In genomic region chr5:53880724-53881123, GRCm38 (mm10) we compare ENCODE assay signal across 13 mouse cellular contexts.
DNase-seq lines count a peak whose midpoint lies in the region; ATAC-seq lines count a peak whose summit lies in the region.
"Had no signal": no experiment of that assay in that cellular context is flagged by ENCODE, and none has a peak within 500 bp of the region (broad histone marks: within the 10 kb centered on the region; RNA-seq: fewer than 3 reads in every experiment).

No protein-coding gene starts in this region.

- no peaks in the 10 kb centered on the region for H3K4me1 ChIP-seq in embryonic facial prominence, embryonic 14.5 days (ENCODE audit: control insufficient read depth, insufficient read depth, low read length)
- 0 out of 2 replicates have a peak, but pooled peaks cover 4% of the 10 kb centered on the region for H3K4me1 ChIP-seq in embryonic facial prominence, embryonic 10.5 days
- H3K4me1 ChIP-seq in liver, embryonic 11.5 days (replicated peaks; ENCODE audit: control insufficient read depth, insufficient read depth, low read length) = no peaks in the 10 kb centered on the region
- H3K4me1 ChIP-seq in liver, embryonic 12.5 days = no peaks in the 10 kb centered on the region
- no peaks in the 10 kb centered on the region for H3K4me1 ChIP-seq in forebrain, embryonic 11.5 days (replicated peaks; ENCODE audit: control insufficient read depth, insufficient read depth, low read length)
- H3K4me1 ChIP-seq: midbrain, embryonic 15.5 days had no signal

- no peaks in the 10 kb centered on the region for H3K9me3 ChIP-seq in embryonic facial prominence, embryonic 14.5 days (ENCODE audit: control insufficient read depth, low read length)
- H3K9me3 ChIP-seq in embryonic facial prominence, embryonic 10.5 days = no peaks in the 10 kb centered on the region
- H3K9me3 ChIP-seq in liver, embryonic 11.5 days (ENCODE audit: control insufficient read depth, low read length) = no peaks in the 10 kb centered on the region
- H3K9me3 ChIP-seq in liver, embryonic 12.5 days (replicated peaks) = no peaks in the 10 kb centered on the region
- no peaks in the 10 kb centered on the region for H3K9me3 ChIP-seq in forebrain, embryonic 11.5 days (ENCODE audit: control insufficient read depth, low read length)
- H3K9me3 ChIP-seq: forebrain, embryonic 12.5 days; midbrain, embryonic 15.5 days had no signal

- peaks cover 14% of the 10 kb centered on the region; the same call in 1 of the 2 replicates for H3K36me3 ChIP-seq in embryonic facial prominence, embryonic 14.5 days (ENCODE audit: control insufficient read depth, insufficient read depth, low read length)
- H3K36me3 ChIP-seq in embryonic facial prominence, embryonic 10.5 days (replicated peaks) = peaks cover 4% of the 10 kb centered on the region
- no peaks in the 10 kb centered on the region; the same call in 1 of the 2 replicates for H3K36me3 ChIP-seq in liver, embryonic 11.5 days (ENCODE audit: control insufficient read depth, insufficient read depth, low read length)
- H3K36me3 ChIP-seq in liver, embryonic 12.5 days = no peaks in the 10 kb centered on the region
- H3K36me3 ChIP-seq in forebrain, embryonic 11.5 days (ENCODE audit: control insufficient read depth, insufficient read depth, low read length) = no peaks in the 10 kb centered on the region
- H3K36me3 ChIP-seq: midbrain, embryonic 15.5 days had no signal

- WGBS in embryonic facial prominence, embryonic 14.5 days = 58% methylated on average over 4 of the region's 4 CpGs
- WGBS in embryonic facial prominence, embryonic 10.5 days = 55% methylated on average over 4 of the region's 4 CpGs
- WGBS in liver, embryonic 11.5 days = 67% methylated on average over 4 of the region's 4 CpGs
- 62% methylated on average over 4 of the region's 4 CpGs for WGBS in liver, embryonic 12.5 days (ENCODE audit: insufficient replicate concordance)
- WGBS in forebrain, embryonic 11.5 days = 45% methylated on average over 4 of the region's 4 CpGs

- H3K27ac ChIP-seq in embryonic facial prominence, embryonic 14.5 days (replicated peaks; ENCODE audit: low read depth, low read length) = no peak overlapping the region
- H3K27ac ChIP-seq in embryonic facial prominence, embryonic 10.5 days (replicated peaks) = no peak overlapping the region
- no peak overlapping the region for H3K27ac ChIP-seq in liver, embryonic 11.5 days (ENCODE audit: low read depth, low read length)
- H3K27ac ChIP-seq in liver, embryonic 12.5 days = no peak overlapping the region
- H3K27ac ChIP-seq in forebrain, embryonic 11.5 days (ENCODE audit: low read depth, low read length) = no peak overlapping the region
- H3K27ac ChIP-seq: hindbrain, postnatal 0 days; midbrain, embryonic 15.5 days had no signal

- peak; percentile 11 for DNase-seq in embryonic facial prominence, embryonic 14.5 days (ENCODE audit: low spot score)
- no peak for DNase-seq in embryonic facial prominence, embryonic 10.5 days (ENCODE audit: low spot score)
- peak; percentile 32 for DNase-seq in liver, embryonic 11.5 days (ENCODE audit: low spot score)
- peak; percentile 49 to 59 for DNase-seq in kidney, postnatal 36 days
- DNase-seq in skeletal muscle tissue, adult 2 months (ENCODE audit: low read depth, low spot score) = peak; percentile 18
- no peak for DNase-seq in forebrain, embryonic 11.5 days (ENCODE audit: low spot score)
- DNase-seq in urinary bladder, postnatal 25 days (ENCODE audit: low spot score) = no peak
- DNase-seq: B cell, adult 2 months; right cerebral cortex, postnatal 4 days had no signal

- no peak overlapping the region for H3K4me2 ChIP-seq in embryonic facial prominence, embryonic 14.5 days (ENCODE audit: low read depth, low read length)
- no peak overlapping the region for H3K4me2 ChIP-seq in liver, embryonic 11.5 days
- no peak overlapping the region for H3K4me2 ChIP-seq in liver, embryonic 12.5 days
- no peak overlapping the region for H3K4me2 ChIP-seq in forebrain, embryonic 11.5 days (ENCODE audit: low read depth, low read length, severe bottlenecking)
- H3K4me2 ChIP-seq: forebrain, embryonic 12.5 days; midbrain, embryonic 15.5 days had no signal

- H3K27me3 ChIP-seq in embryonic facial prominence, embryonic 14.5 days (replicated peaks; ENCODE audit: control insufficient read depth, insufficient read depth, low read length) = no peaks in the 10 kb centered on the region
- no peaks in the 10 kb centered on the region for H3K27me3 ChIP-seq in embryonic facial prominence, embryonic 10.5 days (replicated peaks; ENCODE audit: low read depth, poor library complexity, severe bottlenecking)
- no peaks in the 10 kb centered on the region for H3K27me3 ChIP-seq in liver, embryonic 11.5 days (replicated peaks; ENCODE audit: control insufficient read depth, insufficient read depth, low read length)
- no peaks in the 10 kb centered on the region for H3K27me3 ChIP-seq in liver, embryonic 12.5 days (replicated peaks)
- no peaks in the 10 kb centered on the region for H3K27me3 ChIP-seq in forebrain, embryonic 11.5 days (ENCODE audit: control insufficient read depth, insufficient read depth, low read length)
- H3K27me3 ChIP-seq: forebrain, embryonic 12.5 days; midbrain, embryonic 15.5 days had no signal

- H3K9ac ChIP-seq in embryonic facial prominence, embryonic 14.5 days (ENCODE audit: low read depth, low read length) = no peak overlapping the region
- H3K9ac ChIP-seq in liver, embryonic 11.5 days (ENCODE audit: low read depth, low read length) = no peak overlapping the region
- no peak overlapping the region for H3K9ac ChIP-seq in liver, embryonic 12.5 days
- H3K9ac ChIP-seq in forebrain, embryonic 11.5 days (ENCODE audit: low read length) = no peak overlapping the region
- H3K9ac ChIP-seq: forebrain, embryonic 12.5 days; midbrain, embryonic 15.5 days had no signal

- no peak for ATAC-seq in embryonic facial prominence, embryonic 14.5 days (ENCODE audit: low read depth)
- no peak for ATAC-seq in liver, embryonic 11.5 days (replicated peaks; ENCODE audit: low FRiP score)
- no peak for ATAC-seq in liver, embryonic 12.5 days
- no peak for ATAC-seq in forebrain, embryonic 11.5 days (replicated peaks; ENCODE audit: low FRiP score)
- ATAC-seq: hindbrain, postnatal 0 days; midbrain, embryonic 15.5 days had no signal

- no peak overlapping the region for H3K4me3 ChIP-seq in embryonic facial prominence, embryonic 14.5 days (ENCODE audit: low read depth, low read length)
- no peak overlapping the region for H3K4me3 ChIP-seq in embryonic facial prominence, embryonic 10.5 days
- no peak overlapping the region for H3K4me3 ChIP-seq in liver, embryonic 11.5 days (ENCODE audit: low read depth, low read length)
- H3K4me3 ChIP-seq in liver, embryonic 12.5 days = no peak overlapping the region
- H3K4me3 ChIP-seq in forebrain, embryonic 11.5 days (ENCODE audit: low read depth, low read length) = no peak overlapping the region
- H3K4me3 ChIP-seq: forebrain, embryonic 12.5 days; midbrain, embryonic 15.5 days had no signal

Comparison
In these comparisons a context has a peak if more than half of its experiments do, and no peak if none do; other contexts are left out.
1. DNase-seq: peak in embryonic facial prominence, embryonic 14.5 days (single experiment), liver, embryonic 11.5 days (single experiment), kidney, postnatal 36 days (2 of 2) and skeletal muscle tissue, adult 2 months (single experiment); none in embryonic facial prominence, embryonic 10.5 days (single experiment), forebrain, embryonic 11.5 days (single experiment) and urinary bladder, postnatal 25 days (single experiment).